Mouse (Mus musculus): ENCODE results near the gene Olfr730.

DNA sequence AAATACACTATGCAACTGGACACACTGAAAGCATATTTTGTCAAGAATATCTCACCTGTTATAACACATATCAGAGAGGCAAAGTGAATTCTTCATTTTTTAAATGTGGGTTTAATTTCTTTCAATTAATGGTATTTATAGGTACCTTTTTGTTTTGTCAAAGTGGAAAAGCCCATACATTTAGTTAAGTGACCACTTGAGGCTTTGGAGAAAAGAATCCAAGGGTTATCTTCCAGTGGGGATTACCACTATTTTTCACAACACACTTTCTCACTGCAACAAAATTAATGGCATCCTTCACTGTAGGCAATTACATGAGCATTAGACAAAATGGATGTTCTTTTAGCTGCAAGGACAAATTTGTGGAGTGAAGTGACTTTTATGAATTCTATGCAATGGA, 35.2 kb downstream of the Olfr730 start, which contains the start of gene Olfr729:
- no peak for TF ChIP-seq POLR2A (IDR thresholded peaks at IDR 0.05; ENCODE audit: insufficient read length, low read depth)
- no peak for TF ChIP-seq TCF12 (IDR thresholded peaks at IDR 0.05; ENCODE audit: insufficient read depth, poor library complexity, severe bottlenecking)
- TF ChIP-seq POLR2AphosphoS2 (IDR thresholded peaks at IDR 0.05; ENCODE audit: insufficient read length, low read depth), result no peak
- no peak for TF ChIP-seq MAX (IDR thresholded peaks at IDR 0.05; ENCODE audit: low read depth)
- TF ChIP-seq MYOD1 (IDR thresholded peaks at IDR 0.05; ENCODE audit: control insufficient read depth in 1 of 3, insufficient read length in 2 of 3, low read depth in 2 of 3), result no peak
- TF ChIP-seq MYOG (IDR thresholded peaks at IDR 0.05; ENCODE audit: control insufficient read depth in 1 of 3, insufficient read depth in 1 of 3, insufficient read length in 2 of 3, low read depth in 2 of 3), result no peak
- no peak for TF ChIP-seq E2F4 (IDR thresholded peaks at IDR 0.05; ENCODE audit: insufficient read depth)
- TF ChIP-seq USF1 (IDR thresholded peaks at IDR 0.05; ENCODE audit: low read depth), result no peak
- no peak for TF ChIP-seq CEBPB (IDR thresholded peaks at IDR 0.05; ENCODE audit: insufficient read depth, poor library complexity, severe bottlenecking)
- TF ChIP-seq TCF3 (IDR thresholded peaks at IDR 0.05; ENCODE audit: insufficient read length, low read depth), result no peak
- TF ChIP-seq REST (IDR thresholded peaks at IDR 0.05; ENCODE audit: insufficient read depth, insufficient read length), result no peak

Data from myocyte (in vitro differentiated cells).